Mouse (Mus musculus): Measurements from ENCODE around the gene Ly6g6c. TPM values are rescaled to one million over a fixed set of nuclear protein-coding genes. Genes with fewer than 3 reads are reported as not detected.

Gene Ly6g6c
- total RNA-seq, 2 experiments from 2014 or later, result not detected

Other genes starting within 250 kb of the Ly6g6c start
- 10 to 100 TPM; 57.0 to 64.6 TPM for gene Stk19, start 228.4 kb upstream of the Ly6g6c start, total RNA-seq (2023)
- 10 to 100 TPM; 74.3 to 76.9 TPM for gene Dxo, start 228.4 kb upstream of the Ly6g6c start, total RNA-seq (2023)
- 100 to 1,000 TPM; 102 to 116 TPM for gene Skiv2l, start 215.2 kb upstream of the Ly6g6c start, total RNA-seq (2023)
- gene Nelfe, start 215.0 kb upstream of the Ly6g6c start, total RNA-seq (2023), result 10 to 100 TPM; 29.5 to 31.1 TPM
- gene Cfb, start 202.9 kb upstream of the Ly6g6c start, total RNA-seq (2023), result under 1 TPM in 1 of 2 experiments, not detected in 1; 0.38 TPM
- gene Zbtb12, start 185.9 kb upstream of the Ly6g6c start, total RNA-seq (2023), result 1 to 10 TPM; 4.7 to 5.7 TPM
- not detected for gene Gm20547, start 183.3 kb upstream of the Ly6g6c start, total RNA-seq (2023)
- gene C2, start 167.1 kb upstream of the Ly6g6c start, total RNA-seq (2023), result 1 to 10 TPM in 1 of 2 experiments, under 1 TPM in 1; 0.35 to 2.6 TPM
- 100 to 1,000 TPM; 127 to 138 TPM for gene Ehmt2, start 166.9 kb upstream of the Ly6g6c start, total RNA-seq (2023)
- gene Slc44a4, start 150.9 kb upstream of the Ly6g6c start, total RNA-seq (2023), result not detected
- gene Neu1, start 134.1 kb upstream of the Ly6g6c start, total RNA-seq (2023), result 10 to 100 TPM; 43.5 to 54.2 TPM
- gene Hspa1b, start 106.2 kb upstream of the Ly6g6c start, total RNA-seq (2023), result 10 to 100 TPM; 10.4 to 11.9 TPM
- not detected for gene Gm20481, start 95.5 kb upstream of the Ly6g6c start, total RNA-seq (2023)
- gene Hspa1a, start 93.2 kb upstream of the Ly6g6c start, total RNA-seq (2023), result 1 to 10 TPM; 3.2 to 3.6 TPM
- not detected for gene Hspa1l, start 92.7 kb upstream of the Ly6g6c start, total RNA-seq (2023)
- gene Lsm2, start 83.5 kb upstream of the Ly6g6c start, total RNA-seq (2023), result 10 to 100 TPM; 31.7 to 37.8 TPM
- gene Vars, start 64.4 kb upstream of the Ly6g6c start, total RNA-seq (2023), result 100 to 1,000 TPM; 113 to 115 TPM
- under 1 TPM; 0.47 to 0.52 TPM for gene Vwa7, start 48.8 kb upstream of the Ly6g6c start, total RNA-seq (2023)
- 1 to 10 TPM in 1 of 2 experiments, not detected in 1; 2.3 TPM for gene Sapcd1, start 37.4 kb upstream of the Ly6g6c start, total RNA-seq (2023)
- 1 to 10 TPM; 2.0 to 3.3 TPM for gene Msh5, start 18.6 kb upstream of the Ly6g6c start, total RNA-seq (2023)
- gene Clic1, start 15.4 kb upstream of the Ly6g6c start, total RNA-seq (2023), result 100 to 1,000 TPM; 161 to 180 TPM
- gene Ddah2, start 6.4 kb upstream of the Ly6g6c start, total RNA-seq (2023), result 1 to 10 TPM in 1 of 2 experiments, under 1 TPM in 1; 0.86 to 4.1 TPM
- not detected for gene Mpig6b, start 796 bp downstream of the Ly6g6c start, total RNA-seq (2023)
- not detected for gene Ly6g6e, start 11.5 kb downstream of the Ly6g6c start, total RNA-seq (2023)
- not detected for gene Ly6g6d, start 12.7 kb downstream of the Ly6g6c start, total RNA-seq (2023)
- not detected for gene Ly6g6f, start 20.2 kb downstream of the Ly6g6c start, total RNA-seq (2023)
- 10 to 100 TPM; 73.4 to 81.3 TPM for gene Abhd16a, start 23.9 kb downstream of the Ly6g6c start, total RNA-seq (2023)
- gene Ly6g5c, start 42.9 kb downstream of the Ly6g6c start, total RNA-seq (2023), result not detected
- gene Ly6g5b, start 50.0 kb downstream of the Ly6g6c start, total RNA-seq (2023), result 1 to 10 TPM; 2.7 to 5.4 TPM
- gene Gpank1, start 56.1 kb downstream of the Ly6g6c start, total RNA-seq (2023), result 10 to 100 TPM; 33.5 to 34.9 TPM
- gene Csnk2b, start 56.7 kb downstream of the Ly6g6c start, total RNA-seq (2023), result 100 to 1,000 TPM; 152 to 162 TPM
- gene D17H6S53E, start 61.0 kb downstream of the Ly6g6c start, total RNA-seq (2023), result 10 to 100 TPM; 26.0 to 26.8 TPM
- gene Apom, start 66.7 kb downstream of the Ly6g6c start, total RNA-seq (2023), result 1 to 10 TPM in 1 of 2 experiments, under 1 TPM in 1; 0.55 to 1.7 TPM
- gene Bag6, start 69.8 kb downstream of the Ly6g6c start, total RNA-seq (2023), result 100 to 1,000 TPM; 403 to 408 TPM
- gene Prrc2a, start 99.5 kb downstream of the Ly6g6c start, total RNA-seq (2023), result 100 to 1,000 TPM; 299 to 313 TPM
- gene Aif1, start 110.7 kb downstream of the Ly6g6c start, total RNA-seq (2023), result 1 to 10 TPM; 1.2 to 2.0 TPM
- gene Lst1, start 123.1 kb downstream of the Ly6g6c start, total RNA-seq (2023), result 1 to 10 TPM; 4.5 to 8.7 TPM
- gene Ltb, start 129.1 kb downstream of the Ly6g6c start, total RNA-seq (2023), result 100 to 1,000 TPM; 598 to 633 TPM
- 10 to 100 TPM; 17.7 to 18.6 TPM for gene Tnf, start 136.6 kb downstream of the Ly6g6c start, total RNA-seq (2023)
- 10 to 100 TPM; 14.1 to 17.3 TPM for gene Lta, start 140.0 kb downstream of the Ly6g6c start, total RNA-seq (2023)
- not detected for gene Gm16181, start 155.4 kb downstream of the Ly6g6c start, total RNA-seq (2023)
- gene Atp6v1g2, start 168.3 kb downstream of the Ly6g6c start, total RNA-seq (2023), result 1 to 10 TPM; 2.8 to 3.1 TPM
- gene Nfkbil1, start 170.4 kb downstream of the Ly6g6c start, total RNA-seq (2023), result 10 to 100 TPM; 15.8 to 16.0 TPM
- 100 to 1,000 TPM; 432 to 439 TPM for gene Ddx39b, start 176.4 kb downstream of the Ly6g6c start, total RNA-seq (2023)
- gene H2-D1, start 197.3 kb downstream of the Ly6g6c start, total RNA-seq (2023), result 1,000 to 10,000 TPM; 2,662 to 2,726 TPM

Data from T-cell, adult 66 days (primary cell).